Mouse (Mus musculus) frontal cortex, postnatal 10 days (tissue): ENCODE measurements at regions not wholly inside any gene's neighbourhood (a gene's known extent, or its start where the extent isn't known, plus 50 kb on each side); places are given as distances from the start of the nearest gene placed in this dataset.
A peak's percentile ranks its signal among the peaks of the same experiment; 100 is the strongest.

ENCODE experiments used
- DNase-seq, 2 experiments: peaks; one replicate each; pipeline ENCODE4 v3.0.0; 2022; ENCODE audit warnings: low spot score in 2 of 2, mixed read lengths in 1 of 2

DNA sequence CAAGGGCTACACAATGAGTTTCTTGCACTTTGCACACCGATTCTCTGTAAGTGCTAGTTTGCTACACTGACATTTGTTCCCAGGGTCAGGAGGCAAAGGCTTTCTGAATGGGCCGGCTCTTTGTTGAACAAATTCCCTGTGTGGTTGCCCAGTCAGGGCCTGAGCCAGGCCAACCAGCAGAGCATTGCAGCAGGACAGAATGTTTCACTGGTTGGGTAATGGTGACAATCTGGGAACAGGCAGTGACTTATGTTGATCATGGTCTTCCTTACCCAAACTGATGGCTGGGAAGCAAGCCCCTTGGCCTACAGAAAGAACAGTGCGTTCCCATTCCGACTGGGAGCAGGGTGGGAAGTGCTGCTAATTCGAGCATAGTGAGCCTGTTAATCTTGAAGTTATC is 363.7 kb upstream of the Satb1 start:
- no peak for DNase-seq

DNA sequence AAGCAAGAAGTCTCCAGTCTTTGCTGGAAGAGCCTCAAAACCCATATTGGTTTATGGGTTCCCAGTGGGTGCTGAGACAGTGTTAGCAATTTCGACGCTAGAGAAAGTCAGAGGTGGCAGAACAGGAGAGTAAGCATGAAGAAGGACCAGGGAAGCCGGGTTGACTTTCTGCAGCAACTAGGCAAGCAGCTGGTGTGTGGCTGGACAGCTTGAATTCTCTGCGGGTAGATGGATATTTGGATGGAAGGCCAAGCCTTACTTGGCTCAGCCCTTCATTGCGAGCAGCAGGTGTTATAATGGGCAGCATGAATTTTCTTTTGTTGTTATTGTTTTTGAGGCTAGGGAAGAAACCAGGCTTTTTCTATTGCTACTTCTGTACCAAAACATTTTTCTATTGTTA is 362.7 kb upstream of the Satb1 start:
- no peak for DNase-seq

DNA sequence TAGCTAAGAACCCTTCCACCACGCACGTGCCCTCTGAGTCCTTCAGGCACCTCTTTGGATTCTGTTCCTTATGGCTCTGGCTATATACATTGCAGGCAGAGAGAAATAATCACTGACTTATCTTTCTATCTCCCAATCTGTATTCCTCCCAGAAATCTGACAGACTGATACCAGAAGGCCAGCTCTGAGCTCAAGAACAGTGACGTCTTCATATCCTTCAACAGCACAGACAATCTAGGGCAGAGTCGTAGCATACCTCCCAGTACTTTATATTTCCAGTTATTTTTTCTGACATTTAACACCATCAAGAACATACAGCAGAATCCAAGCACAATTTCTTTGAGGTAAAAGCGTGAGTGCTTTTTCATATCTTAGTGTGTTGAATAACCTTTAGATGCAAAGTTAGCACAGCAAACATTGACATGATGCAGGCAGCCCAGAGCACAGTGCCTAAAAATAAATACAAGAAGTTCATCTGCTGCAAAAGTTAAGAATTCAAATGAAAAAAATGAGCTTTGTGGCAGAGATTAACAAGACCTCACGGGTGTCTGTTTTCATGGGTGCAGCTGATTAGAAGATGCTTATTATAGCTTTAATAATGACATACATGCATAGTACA is 358.1 kb upstream of the Satb1 start:
- DNase-seq = no peak

DNA sequence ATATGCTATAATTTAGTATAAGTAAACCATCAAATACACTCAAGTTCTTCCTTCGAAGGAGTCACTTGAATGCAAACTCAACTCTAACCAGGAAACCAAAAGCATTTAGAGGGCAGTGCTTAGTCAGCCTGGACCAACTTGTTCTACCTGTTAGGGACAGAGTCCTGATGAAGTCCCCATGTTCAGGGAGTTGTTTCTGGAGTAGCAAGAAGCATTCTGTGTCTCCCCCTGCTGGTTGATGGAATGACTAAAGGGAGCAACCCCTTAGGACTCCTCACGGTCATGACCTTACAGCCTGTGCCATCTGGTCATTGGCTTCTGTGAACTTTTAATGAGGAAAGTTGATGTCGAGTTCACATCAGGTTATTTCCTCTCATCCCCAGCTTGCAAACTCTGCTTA is 349.6 kb upstream of the Satb1 start:
- no peak for DNase-seq

DNA sequence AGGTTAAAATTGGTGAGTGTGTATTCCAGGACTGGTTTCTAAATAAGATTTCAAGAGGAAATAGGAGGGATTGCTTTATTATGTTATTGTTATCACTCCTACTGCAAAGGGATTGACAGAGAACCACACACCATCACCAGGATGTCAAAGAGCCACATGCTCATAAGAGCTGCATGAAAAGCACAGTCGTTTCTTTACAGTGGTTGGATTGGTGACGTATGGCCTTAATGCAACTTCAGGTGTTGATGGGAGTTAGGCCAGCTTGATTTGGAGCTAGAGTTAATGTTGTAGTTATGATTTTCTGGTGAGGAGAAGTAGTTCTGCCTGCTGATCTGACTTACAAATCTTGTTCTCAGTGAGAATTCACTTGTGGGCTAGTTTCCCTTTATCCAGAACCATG is 344.9 kb upstream of the Satb1 start:
- no peak for DNase-seq

DNA sequence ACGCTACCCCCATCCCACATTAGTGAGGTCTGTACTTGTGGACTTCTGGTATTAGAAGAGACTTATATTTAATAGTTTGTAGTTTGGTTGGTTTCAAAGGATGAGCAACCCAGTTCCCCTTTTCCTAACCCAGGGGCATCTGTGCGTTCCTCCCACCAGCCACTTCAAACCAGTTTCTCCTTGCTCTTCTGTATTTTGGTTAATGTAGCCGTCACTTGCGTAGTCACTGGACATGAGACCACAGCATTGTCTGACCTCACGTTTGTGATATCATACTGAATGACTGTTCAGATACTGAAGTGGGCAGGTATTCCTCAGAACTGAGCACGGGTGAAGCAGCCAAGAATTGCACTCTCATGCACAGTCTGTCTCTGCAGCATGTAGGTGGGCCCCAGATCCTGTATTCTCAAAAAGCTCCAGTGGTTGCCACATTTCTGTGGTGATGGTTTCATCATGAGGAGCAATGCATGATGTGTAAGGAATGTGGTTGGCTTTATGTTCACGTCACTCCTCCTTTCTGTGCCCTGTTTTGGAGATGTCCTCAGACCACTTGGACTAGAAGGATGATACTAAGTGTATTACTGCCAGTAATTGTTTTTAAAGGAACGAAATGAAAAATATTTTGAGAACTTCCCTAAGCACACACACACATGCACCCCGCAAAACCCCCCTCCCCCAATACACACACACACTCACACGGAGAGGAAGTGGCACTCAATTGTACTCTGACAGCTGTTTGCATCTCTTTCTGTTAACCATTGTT is 335.2 kb upstream of the Satb1 start:
- no peak for DNase-seq

DNA sequence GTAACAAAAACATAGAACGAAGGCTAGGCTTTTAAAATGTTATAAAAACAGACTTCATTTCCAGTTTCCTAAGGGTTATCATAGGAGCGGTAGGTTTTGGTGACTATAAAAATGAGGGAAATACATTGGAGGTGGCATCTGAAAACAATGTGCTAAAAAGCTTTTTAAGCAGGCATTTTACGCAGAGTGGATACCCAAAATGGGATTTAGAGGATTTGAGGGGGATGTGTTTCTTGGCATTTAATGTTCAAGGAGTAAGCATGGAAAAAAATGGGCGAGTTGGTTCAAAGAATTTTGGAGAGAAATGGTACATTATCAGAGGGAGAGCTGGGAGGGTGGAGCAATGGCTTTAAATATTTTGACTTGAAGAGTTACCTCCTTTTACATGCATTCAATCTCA is 334.6 kb upstream of the Satb1 start:
- DNase-seq = no peak

DNA sequence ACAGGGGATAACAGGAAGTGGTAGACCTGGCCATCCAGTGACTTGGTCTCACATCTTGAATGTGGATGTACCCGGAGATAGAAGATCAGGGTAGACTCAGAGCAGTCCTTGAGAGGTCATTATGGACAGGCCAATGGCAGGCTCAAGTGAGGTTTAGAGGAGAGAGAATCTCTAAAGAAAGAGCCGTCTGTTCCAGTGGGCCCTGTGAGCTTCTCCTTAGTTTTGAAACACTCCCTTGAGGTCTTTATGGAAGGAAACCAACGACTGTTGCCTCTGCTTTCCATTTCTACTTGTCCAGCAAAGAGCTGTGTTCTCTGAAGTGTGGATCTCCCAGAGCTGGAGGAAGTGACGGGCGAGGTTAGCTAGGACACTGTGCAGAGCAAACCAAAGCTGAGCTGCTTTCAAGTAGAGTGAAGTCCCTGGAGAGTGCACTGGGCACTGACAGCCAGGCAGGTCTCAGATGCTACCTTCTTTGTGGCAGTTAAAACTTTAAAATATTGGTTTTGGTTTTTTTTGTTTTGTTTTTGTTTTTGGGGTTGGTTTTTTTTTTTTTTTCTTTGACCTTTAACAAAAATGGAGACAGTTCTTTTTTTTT is 332.9 kb upstream of the Satb1 start:
- no peak for DNase-seq

DNA sequence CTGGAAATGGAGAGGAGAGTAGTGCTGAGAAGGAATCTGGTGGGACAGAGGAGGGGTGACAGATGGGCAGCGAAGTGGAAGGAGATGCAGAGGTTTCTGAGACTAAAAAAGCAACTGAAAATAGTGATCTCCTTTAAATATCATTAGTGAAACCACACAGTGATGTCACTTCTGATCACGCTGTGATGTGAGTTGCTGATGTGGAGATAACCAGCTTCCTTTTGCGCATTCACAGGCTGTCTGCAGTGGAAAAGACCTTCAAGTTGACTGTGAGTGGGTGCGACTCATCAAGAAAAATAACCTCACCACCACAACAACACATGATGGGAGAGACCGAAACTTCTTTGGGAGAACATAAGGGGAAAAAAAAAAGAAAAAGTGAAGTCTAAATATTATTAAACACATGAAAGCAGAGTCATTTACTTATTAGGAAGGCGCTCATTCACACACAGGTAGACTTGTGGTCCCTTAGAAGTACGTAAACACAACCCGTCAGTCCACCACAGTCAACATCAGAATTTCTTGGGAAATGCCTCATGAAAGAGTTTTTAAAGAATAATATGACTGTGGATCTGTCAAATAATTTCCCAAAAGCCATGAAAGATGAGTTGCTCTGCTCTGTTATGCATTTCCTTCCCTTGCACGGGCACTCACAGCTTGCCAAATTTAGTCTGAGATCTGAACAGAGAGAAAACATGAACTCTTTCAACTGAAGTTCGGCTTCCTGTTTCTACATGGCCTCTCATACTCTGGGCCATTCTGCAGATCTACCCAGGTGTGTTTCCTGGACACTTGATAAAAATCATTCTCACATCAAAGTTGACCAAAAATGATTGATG is 329.7 kb upstream of the Satb1 start:
- no peak for DNase-seq

DNA sequence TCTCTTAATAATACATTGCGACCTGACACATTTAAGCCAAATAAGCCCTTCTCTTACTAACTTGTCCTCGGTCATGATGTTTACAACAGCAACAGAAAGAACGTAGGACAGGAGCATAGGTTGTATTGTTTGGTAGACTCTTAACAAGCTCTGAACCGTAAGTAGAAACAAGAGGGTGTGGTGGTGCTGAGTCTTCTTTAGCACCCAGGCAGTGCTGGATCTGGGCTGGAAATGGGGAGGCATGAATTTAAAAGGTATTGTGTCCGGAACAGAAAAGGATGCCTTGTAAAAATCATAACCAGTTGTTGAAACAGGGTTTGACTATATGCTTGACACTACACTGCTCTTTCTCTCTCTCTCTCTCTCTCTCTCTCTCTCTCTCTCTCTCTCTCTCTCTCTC is 317.4 kb upstream of the Satb1 start:
- no peak for DNase-seq

DNA sequence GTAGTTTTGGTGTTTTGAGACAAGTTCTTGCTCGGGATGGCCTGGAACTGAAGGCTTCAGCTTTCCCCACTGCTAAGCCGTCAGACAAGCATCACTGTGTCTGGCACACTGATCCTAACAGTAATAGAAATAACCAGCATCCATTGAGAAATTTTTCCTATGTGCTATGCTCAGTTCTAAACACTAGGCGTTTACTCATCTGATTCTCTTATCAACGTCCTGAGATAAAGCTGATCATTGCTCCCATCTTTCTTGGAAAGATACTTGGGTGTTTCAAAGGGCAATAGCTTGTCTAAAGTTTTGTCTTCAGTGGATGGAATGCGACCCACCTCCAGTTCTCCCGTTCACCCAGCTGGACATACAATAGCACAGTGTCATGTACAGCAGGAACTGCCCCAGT is 316.7 kb upstream of the Satb1 start:
- no peak for DNase-seq

DNA sequence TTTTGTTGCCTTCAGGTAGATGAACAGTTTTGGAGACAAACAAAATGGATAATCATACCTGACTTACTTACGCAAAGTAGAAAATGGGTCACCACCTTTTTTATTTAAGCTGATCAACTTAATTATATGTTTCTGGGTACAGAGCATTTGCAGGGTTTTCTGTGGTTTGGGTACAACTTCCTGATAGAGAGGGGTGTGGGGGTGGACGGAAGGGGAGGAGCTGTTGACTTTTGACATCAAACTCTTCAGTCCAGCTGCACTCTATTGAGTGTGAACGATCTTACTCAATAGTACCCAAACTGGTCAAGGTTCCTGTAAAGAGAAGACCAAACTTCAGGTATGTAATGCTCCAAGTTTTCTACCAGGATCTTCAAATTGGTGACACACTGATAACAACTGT is 316.0 kb upstream of the Satb1 start:
- DNase-seq = no peak

DNA sequence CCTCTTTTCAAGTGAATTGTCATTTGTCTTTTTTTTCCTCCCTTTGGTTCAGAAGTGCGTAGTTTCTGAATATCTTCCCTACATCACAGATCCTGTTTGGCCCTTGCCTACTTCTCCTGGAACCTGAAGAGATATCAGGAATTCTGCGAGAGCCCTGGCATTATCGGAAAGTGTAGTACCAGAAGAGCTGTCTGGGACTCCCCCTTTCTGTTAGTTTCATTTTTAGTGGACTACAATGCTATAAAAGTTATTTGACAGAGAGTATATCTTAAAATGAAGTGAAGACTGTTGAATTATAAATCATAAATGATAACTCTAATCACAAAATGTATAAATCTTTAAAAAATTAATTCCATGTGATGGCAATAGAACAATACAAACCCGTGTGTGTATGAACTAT is 270.8 kb upstream of the Satb1 start:
- DNase-seq = no peak

DNA sequence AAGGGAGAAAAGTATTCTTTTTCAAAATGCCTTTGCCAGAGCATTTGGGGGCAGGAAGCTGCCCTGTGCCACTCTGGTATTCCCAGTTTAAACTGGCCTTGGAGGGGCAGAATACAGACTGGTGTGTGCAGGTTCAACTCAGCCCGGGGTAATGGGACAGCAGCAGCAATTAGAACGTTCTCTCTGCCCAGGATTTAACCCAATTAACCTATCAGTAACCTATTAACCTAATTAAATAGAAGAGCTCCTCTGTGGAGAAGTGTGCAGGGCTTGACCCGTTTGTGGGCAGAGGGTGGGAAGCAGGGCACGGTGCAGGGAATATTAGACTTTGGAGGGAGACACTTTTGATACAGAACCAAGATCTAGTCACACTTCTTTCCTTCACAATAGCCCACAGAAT is 252.7 kb upstream of the Satb1 start:
- no peak for DNase-seq

DNA sequence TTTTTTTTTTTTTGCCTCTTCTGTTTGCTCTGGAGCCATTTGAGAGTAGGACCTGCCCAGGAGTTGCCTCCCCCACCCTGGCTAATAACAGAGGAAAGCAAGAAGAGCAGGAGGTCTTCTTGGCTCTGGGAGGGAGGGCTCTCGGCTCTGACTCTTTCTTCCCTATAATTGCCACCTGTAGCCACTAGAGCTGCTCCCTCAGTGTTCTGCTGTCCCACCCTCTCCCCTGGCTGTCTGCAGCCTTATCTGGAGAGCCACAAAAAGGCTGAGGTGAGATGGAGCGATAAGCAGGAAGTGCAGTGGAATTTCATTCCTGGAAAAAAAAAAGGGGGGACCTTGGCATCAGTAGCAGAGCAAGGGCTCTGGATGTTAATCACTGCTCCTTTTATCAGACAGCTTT is 251.4 kb upstream of the Satb1 start:
- DNase-seq = no peak

DNA sequence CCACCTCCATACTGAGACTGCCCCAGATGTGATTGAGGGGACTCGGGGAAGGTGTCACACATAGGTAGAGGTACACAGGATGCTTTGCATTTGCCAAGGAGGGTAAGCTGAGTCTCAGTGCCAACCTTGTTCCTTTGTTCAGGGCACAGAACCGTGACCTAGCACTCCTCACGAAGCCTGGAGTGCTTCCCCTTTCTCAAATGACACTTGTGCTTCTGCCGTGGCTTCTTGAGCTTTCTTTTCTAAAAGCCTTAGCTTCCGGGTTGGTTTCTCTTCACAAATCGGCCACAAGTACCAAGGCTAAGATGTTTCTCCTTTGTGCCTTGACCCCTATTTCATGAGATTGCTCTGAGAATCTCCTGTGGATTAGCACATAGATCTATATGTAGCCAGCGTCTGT is 246.2 kb upstream of the Satb1 start:
- DNase-seq = no peak

DNA sequence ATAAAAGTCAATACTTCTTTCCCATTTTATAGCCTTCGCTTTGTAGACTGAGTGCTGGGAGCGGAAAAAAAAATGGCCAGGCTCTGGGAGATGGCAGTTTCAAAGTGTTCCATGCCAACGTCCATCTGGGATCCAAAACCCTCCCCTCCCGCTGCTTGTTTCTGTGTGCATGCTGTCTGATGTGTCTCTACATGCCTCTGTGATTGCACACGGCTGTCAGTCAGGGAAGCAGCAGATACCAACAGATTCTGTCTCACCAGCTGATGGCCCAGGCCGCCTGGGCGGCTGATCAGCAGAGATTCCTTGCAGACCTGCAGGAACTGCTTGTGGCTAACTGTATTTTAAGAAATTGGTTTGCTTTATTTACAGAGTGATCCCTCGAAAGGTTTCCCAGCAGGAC is 245.4 kb upstream of the Satb1 start:
- DNase-seq = peak in 1 of 2 experiments; percentile 5

DNA sequence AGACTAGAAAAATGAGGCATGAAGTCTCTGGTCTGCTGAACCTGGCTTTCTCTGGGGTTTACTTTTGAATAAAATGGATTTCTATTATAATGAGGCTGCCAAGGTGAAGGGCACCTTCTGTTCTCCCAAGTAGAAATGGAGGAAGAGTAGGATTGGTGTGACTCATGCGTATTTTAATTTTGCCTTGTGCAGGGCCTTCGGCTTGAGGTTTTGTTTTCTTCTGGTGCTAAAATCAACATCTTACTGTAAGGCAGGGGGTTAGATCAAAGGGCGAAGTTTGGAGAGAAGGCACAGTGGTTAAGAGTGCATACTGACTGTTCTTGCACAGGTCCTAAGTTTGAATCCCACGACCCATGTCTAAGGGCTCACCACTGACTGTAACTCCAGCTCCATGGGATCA is 244.9 kb upstream of the Satb1 start:
- no peak for DNase-seq

DNA sequence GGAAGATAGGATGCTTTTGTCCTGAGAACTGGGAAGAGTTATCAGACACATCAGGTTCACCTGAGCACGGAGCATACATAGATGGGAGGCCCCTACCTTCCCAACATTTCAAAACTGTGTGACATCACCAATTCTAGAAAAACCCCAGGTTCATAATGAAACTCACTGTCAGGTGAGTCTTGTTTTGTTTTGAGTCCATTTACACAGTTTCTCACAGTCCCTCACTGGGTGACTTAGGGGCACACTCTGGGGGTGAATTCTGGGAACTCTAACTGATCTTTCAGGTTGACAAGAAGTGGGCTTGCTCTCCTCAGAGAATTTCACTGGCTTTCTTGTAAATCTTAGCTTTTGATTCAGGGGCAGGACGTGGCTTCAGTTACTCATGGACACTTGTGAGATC is 243.7 kb upstream of the Satb1 start:
- DNase-seq = no peak

DNA sequence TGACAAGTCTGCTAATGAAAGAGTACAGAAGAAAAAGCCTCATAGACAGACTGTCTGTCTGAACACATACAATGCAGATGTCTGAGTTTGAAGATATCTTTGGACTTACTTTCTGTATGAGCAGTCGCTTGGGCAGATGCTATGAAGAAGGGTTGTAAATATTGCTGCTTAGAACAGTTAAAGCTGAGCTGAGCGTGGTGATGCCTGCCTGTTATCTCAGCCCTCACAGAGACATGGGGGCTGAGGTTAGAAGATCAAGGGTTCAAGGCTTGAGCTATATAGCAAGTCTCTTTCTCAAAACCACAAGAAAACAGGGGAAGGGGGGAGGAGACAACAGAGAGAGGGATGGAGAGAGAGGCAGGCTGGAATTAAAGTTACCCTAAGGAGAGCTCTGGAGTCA is 234.6 kb upstream of the Satb1 start:
- DNase-seq = no peak

DNA sequence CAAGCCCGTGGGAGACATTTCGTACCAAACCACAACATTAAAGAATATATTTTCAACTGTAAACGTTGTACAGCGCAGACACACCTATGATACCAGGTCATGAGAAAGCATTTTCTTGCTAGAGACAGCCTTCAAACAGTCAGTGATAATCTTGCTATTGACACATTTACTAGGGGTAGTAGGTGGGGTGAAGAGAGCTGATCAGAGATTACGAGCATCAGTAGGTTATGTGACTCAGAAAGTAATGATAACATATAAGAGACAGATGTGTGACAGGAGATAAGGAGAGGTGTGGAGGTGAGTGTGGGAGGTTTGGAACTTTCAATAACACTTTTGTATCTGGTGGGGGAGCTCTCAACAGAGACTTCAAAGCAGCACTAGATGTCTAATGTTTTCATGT is 231.5 kb upstream of the Satb1 start:
- DNase-seq = no peak

DNA sequence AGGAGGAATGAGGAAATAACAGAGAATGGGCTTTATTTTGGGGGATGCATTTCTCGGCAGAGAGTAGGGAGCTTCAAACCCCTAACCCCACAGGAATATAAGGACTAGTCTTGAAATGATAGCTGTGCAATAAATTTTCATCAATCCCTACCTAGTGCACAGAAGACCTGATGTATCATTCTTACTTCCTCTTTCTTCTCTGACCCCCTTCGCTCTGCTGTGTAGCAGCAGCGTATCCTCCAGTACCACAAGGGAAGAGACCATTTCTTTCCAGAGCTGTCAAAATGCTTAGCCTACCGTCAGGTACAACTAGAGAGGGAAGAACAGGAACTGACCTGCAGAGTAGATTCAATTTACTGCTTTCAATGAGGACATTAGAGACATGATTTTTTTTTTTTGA is 230.0 kb upstream of the Satb1 start:
- no peak for DNase-seq
